Mouse (Mus musculus) limb, embryonic 14.5 days (tissue): ENCODE results near the gene Gpbp1. TPM values are rescaled to one million over a fixed set of nuclear protein-coding genes. Genes with fewer than 3 reads are reported as not detected.

Experiments used
- ATAC-seq: fragments of 200-750 bp; cut with Nextera tagmentation; 2 replicates; pipeline ENCODE4 v1.8.0; 2017; ENCODE audit warnings: low read depth, moderate number of reproducible peaks, moderate TSS enrichment; ENCODE audit not compliant: low FRiP score
- DNase-seq: peaks from one replicate; pipeline ENCODE4 v3.0.0-alpha.2; 2015; ENCODE audit warnings: low spot score
- H3K27ac ChIP-seq: fragments of 300-500 bp; sonication (generic); replicated peaks from 2 replicates; pipeline ENCODE4 v1.5.1; 2014; ENCODE audit warnings: low read depth, mild to moderate bottlenecking, low read length, moderate library complexity, mixed read lengths
- H3K27me3 ChIP-seq: fragments of 300-500 bp; sonication (generic); 2 replicates; pipeline ENCODE4 v1.6.1; 2014; ENCODE audit warnings: low read length, mixed read lengths; ENCODE audit not compliant: control insufficient read depth, insufficient read depth
- H3K36me3 ChIP-seq: fragments of 300-500 bp; sonication (generic); 2 replicates; pipeline ENCODE4 v1.6.1; 2014; ENCODE audit warnings: mild to moderate bottlenecking, low read length, moderate library complexity, mixed read lengths; ENCODE audit not compliant: control insufficient read depth, insufficient read depth
- H3K4me1 ChIP-seq: fragments of 300-500 bp; sonication (generic); 2 replicates; pipeline ENCODE4 v1.6.1; 2014; ENCODE audit warnings: antibody characterized with exemption, low read length, mixed read lengths; ENCODE audit not compliant: control insufficient read depth, insufficient read depth
- H3K4me2 ChIP-seq: fragments of 300-500 bp; sonication (generic); replicated peaks from 2 replicates; pipeline ENCODE4 v1.6.1; 2014; ENCODE audit warnings: low read depth, mild to moderate bottlenecking, low read length, moderate library complexity; ENCODE audit not compliant: severe bottlenecking
- H3K4me3 ChIP-seq: fragments of 300-500 bp; sonication (generic); replicated peaks from 2 replicates; pipeline ENCODE4 v1.5.1; 2014; ENCODE audit warnings: low read length
- H3K9ac ChIP-seq: fragments of 300-500 bp; sonication (generic); 2 replicates; pipeline ENCODE4 v1.6.1; 2014; ENCODE audit warnings: mild to moderate bottlenecking, low read depth, low read length, moderate library complexity; ENCODE audit not compliant: severe bottlenecking
- H3K9me3 ChIP-seq: fragments of 300-500 bp; sonication (generic); 2 replicates; pipeline ENCODE4 v1.6.1; 2016; ENCODE audit warnings: low read length; ENCODE audit not compliant: control insufficient read depth
- POLR2A ChIP-seq: fragments of 200-500 bp; IDR thresholded peaks from 2 replicates; pipeline ENCODE4 v1.8.0; 2012; ENCODE audit warnings: inconsistent platforms, mild to moderate bottlenecking, moderate library complexity, borderline replicate concordance; ENCODE audit not compliant: insufficient read depth, insufficient read length; ENCODE audit errors: extremely low read depth
- WGBS: fragments of 180-500 bp; shearing (Covaris S2); extraction: QIAGEN DNeasy Blood & Tissue Kit; methylation state at CpG from one replicate; pipeline ENCODE4 v1.1.7; 2014; 5-methylcytosine and 5-hydroxymethylcytosine counted together
- polyA plus RNA-seq, 2 experiments: library from polyadenylated mRNA; depleted of rRNA in 1 of 2; stranded (reverse) in 1 of 2; unstranded in 1 of 2; fragments of >200 nt; fragmentation: Nextera tagmentation in 1 of 2; extraction: Ambion mirVana in 1 of 2; gene quantifications; 2 replicates each; pipeline versions ENCODE4 v1.2.1 to v1.2.3; 2012 to 2014

Gpbp1 gene
- polyA plus RNA-seq, 2 experiments, result 53.3 to 84.2 TPM

DNA sequence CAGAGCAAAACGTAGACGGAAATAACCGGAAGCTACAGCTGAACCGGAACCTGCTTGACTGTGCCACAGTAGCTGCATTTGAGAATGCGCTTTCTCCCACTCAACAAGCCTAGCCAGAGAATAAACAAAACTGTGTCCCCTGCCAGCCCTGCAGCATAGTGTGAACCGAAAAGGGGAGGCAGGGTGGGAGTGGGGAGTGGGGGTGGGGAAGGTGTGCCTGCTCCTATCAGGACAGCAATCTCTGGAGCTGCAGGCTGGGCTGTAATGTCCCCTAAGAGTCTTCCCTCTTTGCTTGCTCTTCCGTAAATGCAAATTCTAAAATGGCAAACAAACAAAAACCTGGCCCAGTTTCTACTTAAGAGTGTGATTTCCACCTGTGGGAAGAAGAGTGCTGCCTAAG lies 92.8 kb downstream of the Gpbp1 start:
- Histone ChIP-seq H3K4me1 (no peaks in the 10 kb centered on the region), H3K27ac (no peak overlapping the region), H3K9me3 (no peaks in the 10 kb centered on the region), H3K4me2 (no peak overlapping the region), H3K4me3 (no peak overlapping the region), H3K9ac (no peak overlapping the region), H3K36me3 (no peaks in the 10 kb centered on the region), H3K27me3 (peaks cover 12% of the 10 kb centered on the region)
- TF ChIP-seq POLR2A, result no peak
- WGBS, result 39% methylated on average over 7 of the region's 7 CpGs
- no peak for ATAC-seq
- DNase-seq, result no peak

DNA sequence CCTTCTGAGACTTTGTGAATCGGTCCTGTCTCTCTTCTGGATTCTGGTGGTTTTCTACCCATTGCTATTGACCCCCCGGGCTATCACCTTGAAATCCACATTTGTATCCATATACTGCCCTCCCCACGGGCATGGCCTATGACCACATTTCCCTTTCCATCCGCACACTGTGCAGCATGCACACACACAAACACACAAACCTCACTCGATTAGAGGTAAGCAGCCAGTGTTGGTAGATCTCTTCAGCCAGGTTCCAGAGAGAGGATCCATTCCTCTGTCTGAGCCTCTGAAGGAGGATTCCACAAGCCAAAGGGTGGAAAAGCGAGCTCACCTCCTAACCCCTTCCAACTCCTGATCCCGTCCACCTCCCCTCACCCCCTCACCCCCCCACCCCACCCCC lies 94.4 kb downstream of the Gpbp1 start:
- Histone ChIP-seq H3K27ac (no peak overlapping the region), H3K27me3 (peaks cover 12% of the 10 kb centered on the region), H3K4me3 (no peak overlapping the region), H3K4me1 (no peaks in the 10 kb centered on the region), H3K4me2 (no peak overlapping the region), H3K9me3 (no peaks in the 10 kb centered on the region), H3K9ac (no peak overlapping the region), H3K36me3 (no peaks in the 10 kb centered on the region)
- WGBS, result 90% methylated on average over 7 of the region's 7 CpGs
- DNase-seq (no peak), ATAC-seq (no peak)
- TF ChIP-seq POLR2A, result no peak

DNA sequence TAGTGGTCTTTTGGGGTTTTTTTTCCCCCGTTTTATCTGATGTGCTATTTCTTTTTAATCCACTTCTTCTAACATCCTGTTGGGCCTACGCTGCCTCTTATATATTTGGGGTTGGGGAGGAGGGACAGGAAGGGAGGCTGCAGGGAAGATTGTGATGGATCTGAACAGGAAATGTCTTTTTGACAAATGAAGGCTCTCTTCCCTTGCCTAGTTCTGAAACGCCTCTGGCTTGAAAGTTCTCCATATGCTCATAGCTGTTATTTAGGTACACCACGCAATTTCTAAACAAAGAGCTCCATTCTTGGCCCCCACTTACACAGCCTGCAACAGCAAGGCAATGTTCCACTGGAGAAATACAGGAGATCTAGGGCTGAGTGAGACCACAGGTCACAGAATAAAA lies 95.0 kb downstream of the Gpbp1 start:
- peaks cover 12% of the 10 kb centered on the region for H3K27me3 ChIP-seq
- H3K4me2 ChIP-seq, result no peak overlapping the region
- H3K9ac ChIP-seq, result no peak overlapping the region
- WGBS, result 59% methylated on average over 4 of the region's 4 CpGs
- no peak overlapping the region for H3K4me3 ChIP-seq
- ATAC-seq, result no peak
- H3K4me1 ChIP-seq, result no peaks in the 10 kb centered on the region
- no peak overlapping the region for H3K27ac ChIP-seq
- TF ChIP-seq POLR2A, result no peak
- DNase-seq, result no peak
- H3K9me3 ChIP-seq, result no peaks in the 10 kb centered on the region
- no peaks in the 10 kb centered on the region for H3K36me3 ChIP-seq

DNA sequence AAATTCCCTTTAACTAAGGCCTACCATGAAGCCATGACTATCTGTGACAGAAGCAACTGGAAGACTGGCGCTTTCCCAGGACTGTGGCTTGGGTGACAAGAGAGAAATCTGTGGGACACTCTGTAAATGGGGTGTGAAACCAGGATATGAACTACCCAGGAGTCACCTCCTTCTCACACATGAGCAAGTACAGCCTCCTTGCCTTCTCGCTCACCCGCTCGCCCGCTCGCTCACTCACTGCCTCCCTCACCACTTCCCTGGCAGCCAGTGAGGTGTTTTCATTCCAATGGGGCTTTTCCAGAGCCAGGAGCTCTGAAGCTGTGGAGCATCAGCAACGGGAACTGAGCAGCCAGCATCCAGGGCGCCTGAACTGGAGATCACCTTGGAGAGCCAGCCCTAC lies 95.6 kb downstream of the Gpbp1 start:
- no peak for TF ChIP-seq POLR2A
- H3K27me3 ChIP-seq, result peaks cover 12% of the 10 kb centered on the region
- no peak for ATAC-seq

DNA sequence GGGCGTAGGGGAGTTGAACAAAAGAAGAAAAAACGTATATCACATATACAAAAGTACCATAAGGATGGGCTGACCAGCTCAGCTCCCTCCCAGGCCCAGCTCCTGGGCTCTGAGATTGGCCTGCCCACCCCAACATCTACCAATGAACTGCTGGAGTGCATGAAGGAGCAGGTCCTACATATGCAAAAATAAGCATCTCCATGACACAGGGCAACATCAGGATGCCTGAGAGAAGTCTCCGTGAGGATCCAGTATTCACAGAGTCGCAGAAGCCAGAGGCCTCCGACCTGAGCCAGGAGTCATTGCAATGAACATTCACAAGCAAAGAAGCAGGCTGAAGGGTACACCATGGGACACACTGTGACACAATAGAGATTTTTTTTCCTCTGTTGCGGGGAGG lies 96.5 kb downstream of the Gpbp1 start:
- DNase-seq (no peak), ATAC-seq (no peak)
- H3K4me1 ChIP-seq, result no peaks in the 10 kb centered on the region
- no peak for TF ChIP-seq POLR2A
- H3K4me3 ChIP-seq, result no peak overlapping the region
- WGBS, result 77% methylated on average over 6 of the region's 6 CpGs
- H3K4me2 ChIP-seq, result no peak overlapping the region
- H3K9ac ChIP-seq, result no peak overlapping the region
- no peak overlapping the region for H3K27ac ChIP-seq
- peaks cover 12% of the 10 kb centered on the region for H3K27me3 ChIP-seq
- no peaks in the 10 kb centered on the region for H3K36me3 ChIP-seq
- H3K9me3 ChIP-seq, result no peaks in the 10 kb centered on the region

More for the DNA sequence above, 95.6 kb downstream of the Gpbp1 start:
- Histone ChIP-seq H3K4me1 (no peaks in the 10 kb centered on the region), H3K4me2 (no peak overlapping the region), H3K9me3 (no peaks in the 10 kb centered on the region), H3K4me3 (no peak overlapping the region), H3K36me3 (no peaks in the 10 kb centered on the region), H3K9ac (no peak overlapping the region), H3K27ac (no peak overlapping the region)
- no peak for DNase-seq
- WGBS, result 83% methylated on average over 8 of the region's 8 CpGs

DNA sequence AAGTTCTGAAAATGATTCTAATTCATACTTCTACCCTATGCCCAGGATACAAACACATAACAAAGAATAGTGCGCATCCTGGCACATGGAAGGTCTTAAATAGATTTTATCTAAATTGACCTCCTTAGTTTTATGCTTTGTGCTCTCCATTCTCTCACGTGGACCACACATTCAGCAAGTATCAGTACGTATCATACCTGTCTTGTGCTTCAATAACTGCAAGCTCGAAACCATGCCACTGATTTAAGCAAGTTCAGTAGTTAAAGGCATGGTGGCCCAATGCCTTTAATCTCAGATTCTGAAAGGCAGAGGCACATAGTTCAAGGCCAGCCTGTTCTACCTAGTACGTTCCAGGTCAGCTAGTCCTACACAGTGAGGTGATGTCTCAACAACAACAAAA lies 98.5 kb downstream of the Gpbp1 start:
- H3K4me1 ChIP-seq, result no peaks in the 10 kb centered on the region
- 92% methylated on average over 5 of the region's 5 CpGs for WGBS
- H3K27ac ChIP-seq, result no peak overlapping the region
- no peaks in the 10 kb centered on the region for H3K9me3 ChIP-seq
- no peak for TF ChIP-seq POLR2A
- H3K4me2 ChIP-seq, result no peak overlapping the region
- H3K27me3 ChIP-seq, result no peaks in the 10 kb centered on the region; the same call in 1 of the 2 replicates
- DNase-seq (no peak), ATAC-seq (no peak)
- H3K36me3 ChIP-seq, result no peaks in the 10 kb centered on the region
- H3K4me3 ChIP-seq, result no peak overlapping the region
- no peak overlapping the region for H3K9ac ChIP-seq
